Mouse (Mus musculus) hindbrain, embryonic 11.5 days (tissue): Measurements from ENCODE around the gene Gm10644. TPM values are rescaled to one million over a fixed set of nuclear protein-coding genes. Genes with fewer than 3 reads are reported as not detected.

Experiments
- ATAC-seq: fragments of 200-750 bp; cut with Nextera tagmentation; 2 replicates; pipeline ENCODE4 v1.8.0; 2017; ENCODE audit warnings: mild to moderate bottlenecking, moderate TSS enrichment, moderate library complexity; ENCODE audit not compliant: low FRiP score
- DNase-seq: peaks from one replicate; pipeline ENCODE4 v3.0.0-alpha.2; 2015; ENCODE audit warnings: low spot score
- H3K27ac ChIP-seq: fragments of 300-500 bp; sonication (generic); 2 replicates; pipeline ENCODE4 v1.5.1; 2014; ENCODE audit warnings: mild to moderate bottlenecking, low read depth, low read length
- H3K27me3 ChIP-seq: fragments of 300-500 bp; sonication (generic); 2 replicates; pipeline ENCODE4 v1.6.1; 2014; ENCODE audit warnings: mild to moderate bottlenecking, low read length, moderate library complexity, mixed read lengths; ENCODE audit not compliant: control insufficient read depth, insufficient read depth
- H3K36me3 ChIP-seq: fragments of 300-500 bp; sonication (generic); 2 replicates; pipeline ENCODE4 v1.6.1; 2014; ENCODE audit warnings: mild to moderate bottlenecking, low read length, moderate library complexity, mixed read lengths; ENCODE audit not compliant: control insufficient read depth, insufficient read depth
- H3K4me1 ChIP-seq: fragments of 300-500 bp; sonication (generic); replicated peaks from 2 replicates; pipeline ENCODE4 v1.6.1; 2014; ENCODE audit warnings: low read length, mixed read lengths; ENCODE audit not compliant: control insufficient read depth, insufficient read depth
- H3K4me2 ChIP-seq: fragments of 300-500 bp; sonication (generic); replicated peaks from 2 replicates; pipeline ENCODE4 v1.6.1; 2014; ENCODE audit warnings: mild to moderate bottlenecking, low read depth, low read length
- H3K4me3 ChIP-seq: fragments of 300-500 bp; sonication (generic); 2 replicates; pipeline ENCODE4 v1.5.1; 2014; ENCODE audit warnings: low read depth, low read length
- H3K9ac ChIP-seq: fragments of 300-500 bp; sonication (generic); 2 replicates; pipeline ENCODE4 v1.6.1; 2014; ENCODE audit warnings: low read depth, low read length
- H3K9me3 ChIP-seq: fragments of 300-500 bp; sonication (generic); 2 replicates; pipeline ENCODE4 v1.6.1; 2016; ENCODE audit warnings: low read length; ENCODE audit not compliant: control insufficient read depth
- WGBS: fragments of 180-500 bp; shearing (Covaris S2); extraction: QIAGEN DNeasy Blood & Tissue Kit; methylation state at CpG from one replicate; pipeline ENCODE4 v1.1.7; 2014; 5-methylcytosine and 5-hydroxymethylcytosine counted together
- polyA plus RNA-seq: library from polyadenylated mRNA; unstranded; fragments of >200 nt; fragmentation: Nextera tagmentation; extraction: Ambion mirVana; gene quantifications from 2 replicates; pipeline ENCODE4 v1.2.1, GENCODE M21; 2014

Gene Gm10644
- polyA plus RNA-seq, 1 experiment from 2014 or later = 0.93 TPM

- H3K4me2 ChIP-seq = 0 out of 2 replicates have a peak overlapping the region, but pooled peaks have one; percentile 14
- H3K27me3 ChIP-seq = no peaks in the 10 kb centered on the region
- no peak overlapping the region for H3K27ac ChIP-seq
- ATAC-seq (no peak), DNase-seq (no peak)
- no peaks in the 10 kb centered on the region for H3K36me3 ChIP-seq
- 89% methylated on average over 4 of the region's 4 CpGs for WGBS
- no peak overlapping the region for H3K9ac ChIP-seq
- peaks cover 4% of the 10 kb centered on the region; the same call in 1 of the 2 replicates for H3K4me1 ChIP-seq
- no peaks in the 10 kb centered on the region for H3K9me3 ChIP-seq
- no peak overlapping the region for H3K4me3 ChIP-seq
These were observed 19.5 kb upstream of the Gm10644 start for GRCm38 (mm10) chr8:83974521-83974920.

- 6% methylated on average over 35 of the region's 37 CpGs for WGBS
- ATAC-seq (no peak), DNase-seq (no peak)
- peak overlapping the region; percentile 92 for H3K4me3 ChIP-seq
- H3K27ac ChIP-seq = peak overlapping the region; percentile 78
- no peaks in the 10 kb centered on the region for H3K9me3 ChIP-seq
- 0 out of 2 replicates have a peak, but pooled peaks cover 2% of the 10 kb centered on the region for H3K36me3 ChIP-seq
- H3K27me3 ChIP-seq = no peaks in the 10 kb centered on the region
- peak overlapping the region; percentile 91 for H3K4me2 ChIP-seq
- peaks cover 4% of the 10 kb centered on the region; the same call in 1 of the 2 replicates for H3K4me1 ChIP-seq
- H3K9ac ChIP-seq = peak overlapping the region; percentile 92
These were observed 18.4 kb upstream of the Gm10644 start for GRCm38 (mm10) chr8:83973161-83974031.

- Histone ChIP-seq H3K9ac (peak within 1 kb of the TSS; percentile 92), H3K27me3 (no peaks in the 10 kb centered on the region), H3K4me1 (peaks cover 4% of the 10 kb centered on the region; the same call in 1 of the 2 replicates), H3K9me3 (no peaks in the 10 kb centered on the region), H3K27ac (peak within 1 kb of the TSS; percentile 90), H3K4me3 (peak within 1 kb of the TSS; percentile 92), H3K4me2 (peak within 1 kb of the TSS; percentile 91), H3K36me3 (0 out of 2 replicates have a peak, but pooled peaks cover 2% of the 10 kb centered on the region)
- peak; percentile 100 for ATAC-seq
- WGBS = under 1% methylated on average over 57 of the region's 94 CpGs
- peak; percentile 97 for DNase-seq
These were observed 17.4 kb upstream of the Gm10644 start, which contains the start of gene Prkaca for GRCm38 (mm10) chr8:83972150-83973120. TSS of gene Prkaca (plus strand) at chr8:83972993.

- ATAC-seq = no peak
- Histone ChIP-seq H3K4me3 (peak overlapping the region; percentile 92; the same call in 1 of the 2 replicates), H3K27me3 (no peaks in the 10 kb centered on the region), H3K36me3 (0 out of 2 replicates have a peak, but pooled peaks cover 2% of the 10 kb centered on the region), H3K4me1 (peaks cover 4% of the 10 kb centered on the region; the same call in 1 of the 2 replicates), H3K9me3 (no peaks in the 10 kb centered on the region), H3K27ac (peak overlapping the region; percentile 90; the same call in 1 of the 2 replicates), H3K9ac (peak overlapping the region; percentile 72; the same call in 1 of the 2 replicates), H3K4me2 (peak overlapping the region; percentile 85)
- no peak for DNase-seq
- WGBS = 69% methylated on average over 6 of the region's 6 CpGs
These were observed 16.7 kb upstream of the Gm10644 start for GRCm38 (mm10) chr8:83971661-83972060.

GRCm38 (mm10) chr8:83971121-83971520 is 16.1 kb upstream of the Gm10644 start:
- DNase-seq (no peak), ATAC-seq (no peak)
- no peaks in the 10 kb centered on the region for H3K27me3 ChIP-seq
- 94% methylated on average over 4 of the region's 4 CpGs for WGBS
- H3K4me1 ChIP-seq = peaks cover 4% of the 10 kb centered on the region; the same call in 1 of the 2 replicates
- no peak overlapping the region for H3K9ac ChIP-seq
- H3K9me3 ChIP-seq = no peaks in the 10 kb centered on the region
- H3K4me3 ChIP-seq = no peak overlapping the region
- no peak overlapping the region for H3K27ac ChIP-seq
- no peak overlapping the region for H3K4me2 ChIP-seq
- 0 out of 2 replicates have a peak, but pooled peaks cover 2% of the 10 kb centered on the region for H3K36me3 ChIP-seq

- Histone ChIP-seq H3K4me1 (no peaks in the 10 kb centered on the region), H3K9ac (no peak overlapping the region), H3K36me3 (0 out of 2 replicates have a peak, but pooled peaks cover 2% of the 10 kb centered on the region), H3K27me3 (no peaks in the 10 kb centered on the region), H3K27ac (no peak overlapping the region), H3K4me2 (no peak overlapping the region), H3K9me3 (no peaks in the 10 kb centered on the region), H3K4me3 (no peak overlapping the region)
- WGBS = 94% methylated on average over 7 of the region's 7 CpGs
- DNase-seq (no peak), ATAC-seq (no peak)
These were observed 12.7 kb upstream of the Gm10644 start for GRCm38 (mm10) chr8:83967701-83968100.

GRCm38 (mm10) chr8:83964015-83964765 is 9.2 kb upstream of the Gm10644 start:
- no peak overlapping the region for H3K4me3 ChIP-seq
- H3K4me2 ChIP-seq = no peak overlapping the region
- no peaks in the 10 kb centered on the region for H3K27me3 ChIP-seq
- WGBS = 94% methylated on average over 5 of the region's 5 CpGs
- 0 out of 2 replicates have a peak, but pooled peaks cover under 1% of the 10 kb centered on the region for H3K36me3 ChIP-seq
- no peaks in the 10 kb centered on the region for H3K9me3 ChIP-seq
- no peak for ATAC-seq
- H3K4me1 ChIP-seq = no peaks in the 10 kb centered on the region
- H3K27ac ChIP-seq = no peak overlapping the region
- no peak for DNase-seq
- no peak overlapping the region for H3K9ac ChIP-seq
